Mouse (Mus musculus): ENCODE data around the gene Gm21719. TPM values are rescaled to one million over a fixed set of nuclear protein-coding genes. Genes with fewer than 3 reads are reported as not detected.

Gm21719 gene
- polyA plus RNA-seq (2012; rRNA removed) = not detected in 2 replicates

GRCm38 (mm10) chrY:6682772-6683171 lies at the start of gene Gm21719:
Gene Gm21719, minus strand, starts transcription at chrY:6682872.

Other genes starting within 250 kb of the Gm21719 start
- gene Gm28919, start 99.3 kb downstream of the Gm21719 start, polyA plus RNA-seq (2012; rRNA removed) = not detected in 2 replicates
- not detected in 2 replicates for gene Gm20830, start 235.4 kb upstream of the Gm21719 start, polyA plus RNA-seq (2012; rRNA removed)

Measured in liver, embryonic 14 days (tissue).